Mouse (Mus musculus) ES-Bruce4 (cell line): ENCODE results near the gene Sox6. TPM values are rescaled to one million over a fixed set of nuclear protein-coding genes. Genes with fewer than 3 reads are reported as not detected.
A peak's percentile ranks its signal among the peaks of the same experiment; 100 is the strongest.

Experiments used
- H3K27ac ChIP-seq: 2 replicates; pipeline ENCODE4 v1.5.1; 2012; ENCODE audit warnings: low read length, inconsistent platforms; ENCODE audit not compliant: insufficient read depth
- H3K27me3 ChIP-seq: 2 replicates; pipeline ENCODE4 v1.6.1; 2012; ENCODE audit warnings: mild to moderate bottlenecking, low read length, inconsistent platforms; ENCODE audit not compliant: control insufficient read depth, poor library complexity, insufficient read depth, severe bottlenecking
- H3K36me3 ChIP-seq: 2 replicates; pipeline ENCODE4 v1.6.1; 2012; ENCODE audit warnings: inconsistent platforms, mild to moderate bottlenecking, low read length, moderate library complexity; ENCODE audit not compliant: control insufficient read depth, poor library complexity, insufficient read depth, severe bottlenecking
- H3K4me1 ChIP-seq: one replicate; pipeline ENCODE4 v1.8.1; 2011; ENCODE audit warnings: low read length; ENCODE audit not compliant: control insufficient read depth, insufficient read depth
- H3K4me3 ChIP-seq: 2 replicates; pipeline ENCODE4 v1.5.1; 2011; ENCODE audit warnings: low read depth, mild to moderate bottlenecking, low read length
- H3K9ac ChIP-seq: 2 replicates; pipeline ENCODE4 v1.6.1; 2012; ENCODE audit warnings: low read depth, mild to moderate bottlenecking, inconsistent platforms; ENCODE audit not compliant: poor library complexity, severe bottlenecking
- H3K9me3 ChIP-seq: replicated peaks from 2 replicates; pipeline ENCODE4 v1.6.1; 2012; ENCODE audit warnings: mild to moderate bottlenecking, low read length, inconsistent platforms; ENCODE audit not compliant: control insufficient read depth, poor library complexity, insufficient read depth, severe bottlenecking
- CTCF ChIP-seq: IDR thresholded peaks from one replicate; pipeline ENCODE4 v1.8.1; 2011; ENCODE audit warnings: low read depth, low read length
- EP300 ChIP-seq: IDR thresholded peaks from 2 replicates; pipeline ENCODE4 v1.6.1; 2011; ENCODE audit warnings: low read depth, low read length; ENCODE audit not compliant: insufficient read depth
- POLR2A ChIP-seq: IDR thresholded peaks from one replicate; pipeline ENCODE4 v1.8.1; 2011; ENCODE audit warnings: low read length; ENCODE audit not compliant: insufficient read depth
- polyA plus RNA-seq: library from polyadenylated mRNA; stranded (reverse); fragments of >200 nt; gene quantifications from 2 replicates; pipeline ENCODE4 v1.2.4, GENCODE M21; 2011; ENCODE audit warnings: low read depth; ENCODE audit not compliant: missing spikeins, insufficient read depth, insufficient read length

Gene Sox6
- polyA plus RNA-seq, 1 experiment, result 0.88 TPM

- no peak overlapping the region for H3K9ac ChIP-seq
- no peaks in the 10 kb centered on the region for H3K36me3 ChIP-seq
- no peak overlapping the region for H3K27ac ChIP-seq
- TF ChIP-seq EP300, result no peak
- TF ChIP-seq POLR2A, result no peak
- no peak for TF ChIP-seq CTCF
- no peaks in the 10 kb centered on the region for H3K27me3 ChIP-seq
- no peak overlapping the region for H3K4me3 ChIP-seq
- no peaks in the 10 kb centered on the region for H3K9me3 ChIP-seq
- H3K4me1 ChIP-seq, result no peaks in the 10 kb centered on the region
Observed at GRCm38 (mm10) chr7:115564359-115565059, 474.1 kb downstream of the Sox6 start.

DNA sequence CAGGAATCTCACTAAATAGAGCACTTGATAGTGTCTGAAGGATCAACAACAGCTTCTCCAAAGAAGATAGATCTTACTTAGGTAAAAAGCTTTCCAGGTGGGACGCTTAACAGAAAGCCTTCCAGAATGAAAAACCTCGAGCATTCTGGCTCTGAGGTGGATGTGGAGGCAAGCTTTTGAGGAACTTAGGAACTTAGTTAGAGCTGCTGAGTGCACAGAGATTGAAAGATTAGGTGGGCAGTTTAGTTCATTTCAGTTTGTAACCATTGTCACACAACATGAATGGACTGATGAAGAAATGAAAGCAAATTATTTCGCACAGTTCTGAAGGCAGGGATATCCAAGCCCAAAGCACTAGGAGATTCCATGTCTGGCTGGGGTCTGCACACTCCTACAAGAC lies 481.9 kb downstream of the Sox6 start:
- Histone ChIP-seq H3K9ac (no peak overlapping the region), H3K36me3 (no peaks in the 10 kb centered on the region), H3K9me3 (no peaks in the 10 kb centered on the region), H3K4me1 (no peaks in the 10 kb centered on the region), H3K4me3 (no peak overlapping the region), H3K27ac (no peak overlapping the region), H3K27me3 (no peaks in the 10 kb centered on the region)
- TF ChIP-seq CTCF (no peak), EP300 (no peak), POLR2A (no peak)

DNA sequence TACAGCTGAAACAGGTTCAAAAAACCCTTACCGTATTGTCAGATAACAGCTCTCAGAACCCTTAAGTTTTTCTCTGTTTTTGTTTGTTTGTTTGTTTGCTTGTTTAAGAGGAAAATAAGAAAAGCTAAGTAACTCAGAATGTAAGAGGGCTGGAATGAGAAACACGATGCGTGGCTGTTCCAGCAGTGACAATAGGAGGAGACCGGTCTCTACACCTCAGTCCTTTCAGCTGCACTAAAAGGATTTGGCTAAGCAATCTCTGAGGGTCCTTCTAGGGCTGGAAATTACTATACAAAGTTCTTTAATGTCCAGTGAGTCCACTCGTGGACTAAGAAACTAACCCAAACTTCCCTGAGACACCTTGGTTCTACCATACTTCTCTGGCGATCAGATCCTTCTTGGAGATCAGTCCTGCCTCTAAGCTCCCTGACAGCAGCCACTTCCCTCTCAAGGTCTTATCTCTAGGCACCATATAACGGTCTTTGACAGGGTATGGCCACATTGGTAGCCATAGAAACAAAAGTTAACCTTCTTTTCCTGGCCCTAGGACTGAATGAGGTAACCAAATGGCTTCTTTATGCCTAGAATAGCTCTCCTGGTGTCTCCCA lies 488.3 kb downstream of the Sox6 start:
- TF ChIP-seq EP300 (no peak), POLR2A (no peak), CTCF (no peak)
- Histone ChIP-seq H3K27ac (no peak overlapping the region), H3K9ac (no peak overlapping the region), H3K4me3 (no peak overlapping the region), H3K27me3 (no peaks in the 10 kb centered on the region), H3K9me3 (no peaks in the 10 kb centered on the region), H3K36me3 (no peaks in the 10 kb centered on the region), H3K4me1 (no peaks in the 10 kb centered on the region)

GRCm38 (mm10) chr7:115549670-115550069 lies 488.9 kb downstream of the Sox6 start:
- Histone ChIP-seq H3K4me3 (no peak overlapping the region), H3K9me3 (no peaks in the 10 kb centered on the region), H3K4me1 (no peaks in the 10 kb centered on the region), H3K9ac (no peak overlapping the region), H3K27ac (no peak overlapping the region), H3K36me3 (no peaks in the 10 kb centered on the region), H3K27me3 (no peaks in the 10 kb centered on the region)
- TF ChIP-seq CTCF (no peak), EP300 (no peak), POLR2A (no peak)

DNA sequence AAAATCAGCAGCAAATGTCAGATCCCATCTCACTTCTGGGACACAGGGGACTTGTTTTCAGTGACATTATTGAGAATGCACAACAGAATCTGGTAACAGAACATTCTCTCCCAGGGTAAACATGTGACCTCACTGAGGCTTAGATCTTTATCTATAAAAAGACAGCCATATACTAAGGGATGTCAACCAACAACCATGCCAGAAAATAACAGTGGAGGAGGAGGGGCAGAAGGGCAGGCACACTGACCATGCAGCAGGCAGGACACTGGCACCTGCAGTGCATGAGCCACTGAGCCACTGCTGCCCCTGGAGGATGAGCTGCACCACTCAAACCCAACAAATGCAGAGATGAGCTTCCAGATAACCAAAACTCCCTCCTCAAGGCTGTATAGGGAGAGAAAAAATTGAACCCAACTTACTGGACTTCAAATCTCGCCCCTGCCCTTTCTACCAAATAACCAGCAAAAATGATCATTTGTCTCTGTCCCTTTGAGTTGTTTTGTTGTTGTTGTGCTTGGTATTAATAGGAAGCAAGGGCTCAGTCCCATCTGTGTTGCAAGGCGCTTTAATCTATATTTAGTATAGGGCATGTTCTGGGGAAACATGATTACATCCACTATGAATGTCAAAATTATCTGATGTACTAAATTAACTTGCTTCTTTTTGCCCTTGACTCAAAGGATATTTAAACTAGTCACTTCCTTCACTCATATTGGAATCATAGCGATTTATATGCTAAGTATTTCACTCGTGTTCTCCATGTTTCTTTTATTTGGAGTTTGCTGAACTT lies 492.8 kb downstream of the Sox6 start:
- no peak for TF ChIP-seq EP300
- H3K27ac ChIP-seq, result no peak overlapping the region
- no peak overlapping the region for H3K4me3 ChIP-seq
- no peaks in the 10 kb centered on the region for H3K36me3 ChIP-seq
- no peak overlapping the region for H3K9ac ChIP-seq
- H3K9me3 ChIP-seq, result no peaks in the 10 kb centered on the region
- H3K4me1 ChIP-seq, result no peaks in the 10 kb centered on the region
- H3K27me3 ChIP-seq, result no peaks in the 10 kb centered on the region

DNA sequence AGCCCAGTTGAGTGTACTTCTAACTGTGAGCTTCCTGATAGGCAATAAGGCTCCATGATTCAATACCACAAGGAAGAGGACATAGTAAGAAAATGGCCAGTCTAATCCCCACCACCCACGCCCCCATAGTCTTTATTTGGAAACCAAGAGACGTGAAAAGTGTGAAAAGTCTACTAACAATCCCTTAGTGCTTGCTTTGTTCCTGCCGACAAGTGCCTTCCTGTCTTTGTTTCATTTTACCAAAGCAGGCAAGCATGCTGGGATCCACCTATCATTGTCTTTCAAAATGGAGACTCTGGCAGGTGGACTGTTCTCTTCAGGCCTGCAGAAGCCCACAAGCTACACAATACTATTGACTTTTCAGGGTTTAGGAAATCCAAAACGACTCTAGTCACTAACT lies 495.0 kb downstream of the Sox6 start:
- Histone ChIP-seq H3K4me1 (no peaks in the 10 kb centered on the region), H3K9ac (no peak overlapping the region), H3K36me3 (no peaks in the 10 kb centered on the region), H3K27me3 (no peaks in the 10 kb centered on the region), H3K9me3 (no peaks in the 10 kb centered on the region), H3K27ac (peak overlapping the region; percentile 40), H3K4me3 (no peak overlapping the region)
- TF ChIP-seq EP300 (no peak), POLR2A (no peak), CTCF (no peak)
